ENCODE assay signal across 8 mouse cellular contexts in the genomic region with DNA sequence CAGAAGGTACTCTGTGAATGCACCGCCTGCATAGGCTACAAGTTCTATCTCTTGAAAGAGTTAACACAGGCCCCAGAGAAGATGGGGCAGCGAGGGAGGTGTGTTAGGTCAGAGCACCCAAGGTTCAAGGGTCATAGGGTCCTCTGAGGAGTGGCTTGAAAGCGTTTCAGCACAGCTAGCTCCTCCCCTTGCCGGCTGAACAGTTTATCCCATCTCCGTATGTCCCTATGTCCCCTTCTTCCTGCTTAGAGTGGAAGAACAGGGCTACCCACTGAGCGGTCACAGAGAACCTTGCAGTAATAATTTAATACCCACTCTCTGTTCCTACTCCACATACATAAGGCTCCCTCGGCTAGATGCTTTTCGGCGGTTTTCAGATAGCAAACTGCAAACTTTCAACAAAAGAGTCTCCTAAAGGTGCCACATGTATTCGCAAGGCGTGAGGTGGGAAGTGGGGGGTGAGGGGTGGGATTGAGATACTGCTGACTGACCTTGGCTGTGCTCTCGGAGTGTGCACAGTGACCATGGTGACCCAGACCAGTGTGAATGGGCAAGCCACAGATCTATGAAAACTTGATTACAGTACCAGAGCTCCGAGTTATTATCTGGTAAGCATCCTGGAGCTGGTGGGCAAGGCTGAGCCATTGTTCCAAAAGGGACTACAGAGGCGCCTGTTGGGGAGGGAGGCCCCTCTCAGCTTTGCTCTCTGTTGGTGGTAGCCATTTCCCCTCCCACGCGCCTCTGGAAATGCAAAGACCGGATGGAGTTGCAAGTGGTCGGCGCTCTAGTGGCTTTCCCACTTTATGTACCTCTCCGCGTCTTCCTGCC. TPM values are rescaled to one million over a fixed set of nuclear protein-coding genes. Genes with fewer than 3 reads are reported as not detected.
DNase-seq lines count a peak whose midpoint lies in the region; ATAC-seq and TF ChIP-seq lines count a peak whose summit lies in the region.

A gene (plus strand): TSS at position 734 of the 828 bp plus-strand sequence.

- H3K4me3 ChIP-seq in kidney, embryonic 14.5 days (ENCODE audit: low read length) = peak within 1 kb of the TSS; percentile 96
- peak within 1 kb of the TSS; percentile 94 to 98 for H3K4me3 ChIP-seq in ES-E14 (ENCODE audit: insufficient read depth in 1 of 2, low read depth in 1 of 2, low read length in 2 of 2, poor library complexity in 1 of 2, severe bottlenecking in 1 of 2)
- H3K4me3 ChIP-seq in embryonic facial prominence, embryonic 12.5 days = peak within 1 kb of the TSS; percentile 87
- peak within 1 kb of the TSS; percentile 93 for H3K4me3 ChIP-seq in limb, embryonic 13.5 days
- peak within 1 kb of the TSS; percentile 79 for H3K4me3 ChIP-seq in neural tube, embryonic 14.5 days (ENCODE audit: low read depth, low read length)

- ATAC-seq in kidney, embryonic 14.5 days (ENCODE audit: low FRiP score, low TSS enrichment) = peak; percentile 5; the same call in 1 of the 2 replicates
- no peak for ATAC-seq in embryonic facial prominence, embryonic 12.5 days (ENCODE audit: insufficient number of reproducible peaks, insufficient read depth, low FRiP score, low TSS enrichment)
- peak; percentile 8 to 23 for ATAC-seq in hematopoietic stem cell, adult 5-6 weeks (replicated peaks in 1 of 2; ENCODE audit: insufficient read depth in 1 of 2, low FRiP score in 2 of 2, low TSS enrichment in 1 of 2, low read depth in 1 of 2, poor library complexity in 2 of 2, severe bottlenecking in 2 of 2)
- ATAC-seq in limb, embryonic 13.5 days (ENCODE audit: low FRiP score, low read depth) = peak; percentile 1; the same call in 1 of the 2 replicates
- peak; percentile 18 for ATAC-seq in neural tube, embryonic 14.5 days (ENCODE audit: low read depth)

- DNase-seq in kidney, adult 11 months = no peak
- DNase-seq in ES-E14 (ENCODE audit: low read depth, low spot score) = no peak
- no peak for DNase-seq in cerebellum, adult 11-12 months

- H3K9ac ChIP-seq in kidney, embryonic 14.5 days (ENCODE audit: low read depth, low read length) = peak within 1 kb of the TSS; percentile 87
- peak within 1 kb of the TSS; percentile 90 for H3K9ac ChIP-seq in ES-E14 (ENCODE audit: insufficient read depth, low read depth, low read length, poor library complexity, severe bottlenecking)
- peak within 1 kb of the TSS; percentile 87 for H3K9ac ChIP-seq in embryonic facial prominence, embryonic 12.5 days
- peak within 1 kb of the TSS; percentile 95 for H3K9ac ChIP-seq in limb, embryonic 13.5 days
- peak within 1 kb of the TSS; percentile 93 for H3K9ac ChIP-seq in neural tube, embryonic 14.5 days (replicated peaks; ENCODE audit: low read depth, low read length)

- peak within 1 kb of the TSS; percentile 98 for H3K27ac ChIP-seq in kidney, embryonic 14.5 days (ENCODE audit: low read depth, low read length)
- peak within 1 kb of the TSS; percentile 89 for H3K27ac ChIP-seq in ES-E14 (ENCODE audit: insufficient read depth, low read depth, low read length, poor library complexity, severe bottlenecking)
- H3K27ac ChIP-seq in embryonic facial prominence, embryonic 12.5 days = peak within 1 kb of the TSS; percentile 99
- H3K27ac ChIP-seq in limb, embryonic 13.5 days = peak within 1 kb of the TSS; percentile 98
- peak within 1 kb of the TSS; percentile 97 for H3K27ac ChIP-seq in neural tube, embryonic 14.5 days (ENCODE audit: low read depth, low read length)

- WGBS in kidney, embryonic 14.5 days = 2% methylated on average over 21 of the region's 21 CpGs
- WGBS in embryonic facial prominence, embryonic 12.5 days = 3% methylated on average over 21 of the region's 21 CpGs
- 1% methylated on average over 21 of the region's 21 CpGs for WGBS in limb, embryonic 13.5 days
- WGBS in neural tube, embryonic 14.5 days = 2% methylated on average over 21 of the region's 21 CpGs

- no peaks in the 10 kb centered on the region for H3K9me3 ChIP-seq in kidney, embryonic 14.5 days (ENCODE audit: control insufficient read depth, low read length)
- H3K9me3 ChIP-seq in ES-E14 (ENCODE audit: control insufficient read depth, insufficient read depth, low read depth, low read length) = no peaks in the 10 kb centered on the region
- no peaks in the 10 kb centered on the region for H3K9me3 ChIP-seq in embryonic facial prominence, embryonic 12.5 days
- no peaks in the 10 kb centered on the region for H3K9me3 ChIP-seq in limb, embryonic 13.5 days
- H3K9me3 ChIP-seq in neural tube, embryonic 14.5 days (ENCODE audit: control insufficient read depth, low read length) = no peaks in the 10 kb centered on the region

- H3K36me3 ChIP-seq in kidney, embryonic 14.5 days (ENCODE audit: control insufficient read depth, insufficient read depth, low read length) = peaks cover 32% of the 10 kb centered on the region
- peaks cover 34% of the 10 kb centered on the region for H3K36me3 ChIP-seq in ES-E14 (ENCODE audit: control insufficient read depth, insufficient read depth, low read length, poor library complexity, severe bottlenecking)
- H3K36me3 ChIP-seq in embryonic facial prominence, embryonic 12.5 days = peaks cover 33% of the 10 kb centered on the region
- peaks cover 26% of the 10 kb centered on the region for H3K36me3 ChIP-seq in limb, embryonic 13.5 days
- peaks cover 14% of the 10 kb centered on the region for H3K36me3 ChIP-seq in neural tube, embryonic 14.5 days (ENCODE audit: control insufficient read depth, insufficient read depth, low read length)

- H3K27me3 ChIP-seq in kidney, embryonic 14.5 days (ENCODE audit: control insufficient read depth, insufficient read depth, low read length) = no peaks in the 10 kb centered on the region
- no peaks in the 10 kb centered on the region for H3K27me3 ChIP-seq in embryonic facial prominence, embryonic 12.5 days
- H3K27me3 ChIP-seq in limb, embryonic 13.5 days = no peaks in the 10 kb centered on the region
- H3K27me3 ChIP-seq in neural tube, embryonic 14.5 days (ENCODE audit: control insufficient read depth, insufficient read depth, low read length) = no peaks in the 10 kb centered on the region

- H3K4me1 ChIP-seq in kidney, embryonic 14.5 days (ENCODE audit: control insufficient read depth, insufficient read depth, low read length) = peaks cover 33% of the 10 kb centered on the region
- peaks cover 0 to 22% of the 10 kb centered on the region in 2 experiments; a peak in 2 of 4 replicates for H3K4me1 ChIP-seq in ES-E14 (ENCODE audit: control insufficient read depth in 2 of 2, insufficient read depth in 2 of 2, low read length in 2 of 2, poor library complexity in 1 of 2)
- peaks cover 30% of the 10 kb centered on the region for H3K4me1 ChIP-seq in embryonic facial prominence, embryonic 12.5 days
- H3K4me1 ChIP-seq in limb, embryonic 13.5 days = peaks cover 66% of the 10 kb centered on the region
- peaks cover 36% of the 10 kb centered on the region for H3K4me1 ChIP-seq in neural tube, embryonic 14.5 days (ENCODE audit: control insufficient read depth, insufficient read depth, low read length)

- H3K4me2 ChIP-seq in kidney, embryonic 14.5 days (replicated peaks; ENCODE audit: low read depth, low read length) = peak within 1 kb of the TSS; percentile 91
- peak within 1 kb of the TSS; percentile 98 for H3K4me2 ChIP-seq in embryonic facial prominence, embryonic 12.5 days (replicated peaks)
- peak within 1 kb of the TSS; percentile 100 for H3K4me2 ChIP-seq in limb, embryonic 13.5 days (replicated peaks)
- H3K4me2 ChIP-seq in neural tube, embryonic 14.5 days (ENCODE audit: low read depth, low read length) = peak within 1 kb of the TSS; percentile 95

- in situ Hi-C loops in ES-E14 (cut with MboI; ENCODE audit: low sequenced_read_pairs in 2 of 2, unreplicated experiment in 2 of 2) = no loop called here

TF ChIP-seq in ES-E14, 5 proteins besides CTCF, POLR2A, EP300 and RAD21:
- TF ChIP-seq HCFC1 (IDR thresholded peaks at IDR 0.05; ENCODE audit: borderline replicate concordance, insufficient read depth, low read length) (no peak), ZNF384 (IDR thresholded peaks at IDR 0.05; ENCODE audit: low read depth, low read length) (no peak), ZC3H11A (IDR thresholded peaks at IDR 0.05; ENCODE audit: borderline replicate concordance, low read depth, low read length) (no peak), CHD2 (IDR thresholded peaks at IDR 0.05; ENCODE audit: low read depth, low read length) (no peak), MAFK (IDR thresholded peaks at IDR 0.05; ENCODE audit: insufficient read depth, low read depth, low read length) (no peak)

RNA-seq across cellular contexts. Expression of the gene that starts here (rescaled TPM):
- 103 and 205 TPM in 2 replicates for polyA plus RNA-seq in kidney, embryonic 14.5 days (2014; fragmentation: Nextera tagmentation; extraction: Ambion mirVana)
- 284 and 303 TPM in 2 replicates for total RNA-seq in ES-E14 (2012; rRNA removed)
- 294 and 311 TPM in 2 replicates for polyA plus RNA-seq in embryonic facial prominence, embryonic 12.5 days (2016; fragmentation: Nextera tagmentation; extraction: Ambion mirVana)
- 126 and 150 TPM in 2 replicates for total RNA-seq in hematopoietic stem cell, adult 5-6 weeks (2017)
- 197 and 219 TPM in 2 replicates for polyA plus RNA-seq in limb, embryonic 13.5 days (2015; fragmentation: Nextera tagmentation; extraction: Ambion mirVana)
- 293 and 373 TPM in 2 replicates for polyA plus RNA-seq in neural tube, embryonic 14.5 days (2014; fragmentation: Nextera tagmentation; extraction: Ambion mirVana)
